Mouse (Mus musculus): ENCODE measurements at regions not wholly inside any gene's neighbourhood (a gene's known extent, or its start where the extent isn't known, plus 50 kb on each side); places are given as distances from the start of the nearest gene placed in this dataset.
A peak's percentile ranks its signal among the peaks of the same experiment; 100 is the strongest.
"Not testable (repeated sequence)": the region's sequence is repeated elsewhere in the genome, so short reads cannot be mapped to it uniquely, and the experiment has no call there.

DNA sequence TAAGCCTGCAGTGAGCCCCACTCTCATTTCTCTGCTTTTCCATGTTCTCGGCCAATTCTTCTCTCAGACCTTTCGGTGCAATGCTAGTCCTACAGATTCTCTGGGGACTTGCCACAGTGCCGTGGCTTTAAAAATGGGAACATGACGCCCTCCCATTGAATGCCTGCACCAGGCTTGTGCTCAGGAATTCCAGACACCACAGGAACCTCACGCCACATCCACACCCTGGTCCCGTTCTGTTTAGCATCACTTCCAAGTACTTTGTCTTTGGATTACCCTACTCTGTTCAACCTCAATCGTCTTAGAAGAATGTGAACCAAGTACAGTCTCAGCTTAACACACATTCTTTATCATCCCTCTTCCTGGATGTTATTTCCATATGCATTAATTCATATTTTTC, 66.5 kb downstream of the Nabp1 start:
- DNase-seq (ENCODE audit: low spot score): no peak

GRCm38 (mm10) chr1:51403632-51404031, 74.6 kb downstream of the Nabp1 start:
- no peak for DNase-seq (ENCODE audit: low spot score)

DNA sequence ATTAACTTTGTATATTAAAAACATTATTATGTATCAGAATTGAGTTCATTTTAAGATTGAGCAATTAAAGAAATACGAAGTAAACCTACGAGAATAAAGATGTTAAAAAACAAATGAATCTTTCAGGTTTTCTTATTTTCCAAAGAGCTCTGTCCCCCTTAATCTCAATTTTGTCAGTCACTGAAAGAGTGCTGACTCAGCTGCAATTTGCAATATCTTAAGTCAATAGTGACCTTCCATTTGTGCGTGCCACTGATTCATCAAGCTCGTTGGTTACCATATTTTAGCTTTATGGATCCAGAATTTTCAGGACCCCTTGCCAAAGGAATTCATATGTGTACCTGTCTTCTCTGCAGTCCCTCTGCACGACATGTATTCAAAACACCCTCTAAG, 75.7 kb downstream of the Nabp1 start:
- no peak for DNase-seq (ENCODE audit: low spot score)

GRCm38 (mm10) chr1:51401846-51402532, 76.2 kb downstream of the Nabp1 start:
- DNase-seq (ENCODE audit: low spot score): peak; percentile 79

- not testable (repeated sequence) for DNase-seq (ENCODE audit: low spot score)
These were observed 77.7 kb downstream of the Nabp1 start for GRCm38 (mm10) chr1:51400541-51400940.

DNA sequence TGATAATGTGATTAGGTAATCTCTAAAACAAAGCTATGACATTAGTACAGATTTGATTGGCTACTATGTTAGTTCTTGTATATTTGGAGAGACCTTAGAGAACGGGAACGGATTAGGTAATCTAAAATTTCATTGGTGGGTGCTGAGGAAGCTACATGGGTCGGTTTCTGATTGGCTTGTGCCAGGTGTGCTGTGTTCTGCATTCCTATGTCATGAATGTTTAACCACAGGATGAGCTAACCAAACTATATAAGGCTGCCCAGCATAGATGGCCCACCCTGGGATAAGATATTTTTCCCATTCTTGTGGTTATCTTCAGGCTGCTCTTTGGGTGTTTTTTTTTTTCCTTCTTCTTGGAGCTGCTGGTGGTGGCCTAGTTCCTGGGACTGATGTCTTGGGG, 91.4 kb downstream of the Nabp1 start:
- DNase-seq (ENCODE audit: low spot score): no peak

DNA sequence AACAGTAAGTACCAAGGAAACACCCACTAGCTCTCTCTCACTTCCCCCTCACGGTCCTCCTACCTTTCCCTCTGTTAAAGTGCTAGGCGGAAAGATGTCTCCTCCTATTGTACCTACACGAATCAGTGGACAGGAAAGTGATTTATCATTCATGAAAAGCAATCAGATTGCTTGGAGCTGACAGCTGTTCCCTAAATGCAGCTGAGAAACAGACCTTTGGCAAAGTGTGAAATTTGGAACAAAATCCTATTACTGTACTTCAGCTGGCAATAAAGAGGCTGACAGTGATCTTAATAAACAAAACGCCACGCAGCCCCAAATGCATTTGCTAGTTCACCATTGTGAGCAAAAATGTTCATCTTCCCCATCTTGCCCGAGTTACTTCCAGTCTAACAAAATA, 94.2 kb downstream of the Nabp1 start:
- no peak for DNase-seq (ENCODE audit: low spot score)

GRCm38 (mm10) chr1:51380240-51380639, 91.3 kb downstream of the Cavin2 start:
- no peak for DNase-seq (ENCODE audit: low spot score)

GRCm38 (mm10) chr1:51367587-51367986, 78.7 kb downstream of the Cavin2 start:
- DNase-seq (ENCODE audit: low spot score): no peak

DNA sequence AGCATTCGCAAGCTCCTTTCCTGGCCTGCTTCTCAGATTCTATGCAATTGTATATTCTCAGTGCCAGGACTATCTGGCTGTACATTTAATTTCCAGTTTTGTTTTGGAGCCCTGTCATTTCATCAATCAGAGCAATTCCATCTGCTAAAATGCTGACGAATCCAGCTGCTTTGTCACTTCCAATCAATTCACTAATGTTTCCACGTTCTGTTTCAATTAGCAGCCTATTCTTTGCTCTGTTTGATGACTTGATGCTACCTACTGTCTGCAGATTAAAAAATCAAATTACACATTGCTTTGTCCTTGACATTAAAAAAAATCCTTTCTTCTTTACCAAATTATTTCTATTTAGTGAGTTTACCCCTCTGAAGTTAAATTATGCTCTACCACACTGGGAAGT, 71.2 kb downstream of the Cavin2 start:
- no peak for DNase-seq (ENCODE audit: low spot score)

All from adipocyte (in vitro differentiated cells).